In genomic region chr5:139724336-139725116, GRCm38 (mm10) we compare ENCODE assay signal across 9 mouse cellular contexts. TPM values are rescaled to one million over a fixed set of nuclear protein-coding genes. Genes with fewer than 3 reads are reported as not detected.
DNase-seq lines count a peak whose midpoint lies in the region; ATAC-seq lines count a peak whose summit lies in the region.
"Had no signal": no experiment of that assay in that cellular context is flagged by ENCODE, and none has a peak within 500 bp of the region (broad histone marks: within the 10 kb centered on the region; RNA-seq: fewer than 3 reads in every experiment).

No protein-coding gene starts in this region.

- ATAC-seq in kidney, embryonic 14.5 days (ENCODE audit: low FRiP score, low TSS enrichment) = peak; percentile 61
- ATAC-seq in heart, embryonic 11.5 days (replicated peaks; ENCODE audit: insufficient number of reproducible peaks, low FRiP score, low TSS enrichment) = no peak; the same call in 1 of the 2 replicates
- ATAC-seq: inflammation-experienced regulatory T-cells, adult 6 months had no signal

- H3K36me3 ChIP-seq in kidney, embryonic 14.5 days (ENCODE audit: control insufficient read depth, insufficient read depth, low read length) = no peaks in the 10 kb centered on the region
- H3K36me3 ChIP-seq in heart, embryonic 11.5 days (ENCODE audit: control insufficient read depth, insufficient read depth, low read length) = no peaks in the 10 kb centered on the region

- no peak overlapping the region; the same call in 1 of the 2 replicates for H3K27ac ChIP-seq in kidney, embryonic 14.5 days (ENCODE audit: low read depth, low read length)
- 0 out of 2 replicates have a peak overlapping the region, but pooled peaks have one; percentile 10 for H3K27ac ChIP-seq in heart, embryonic 11.5 days (ENCODE audit: low read depth, low read length)

- WGBS in kidney, embryonic 14.5 days = 31% methylated on average over 10 of the region's 10 CpGs
- 48% methylated on average over 10 of the region's 10 CpGs for WGBS in heart, embryonic 11.5 days (ENCODE audit: insufficient replicate concordance)

- H3K9ac ChIP-seq in kidney, embryonic 14.5 days (ENCODE audit: low read depth, low read length) = no peak overlapping the region
- no peak overlapping the region for H3K9ac ChIP-seq in heart, embryonic 11.5 days (ENCODE audit: low read depth, low read length)

- H3K9me3 ChIP-seq in kidney, embryonic 14.5 days (ENCODE audit: control insufficient read depth, low read length) = no peaks in the 10 kb centered on the region
- H3K9me3 ChIP-seq in heart, embryonic 11.5 days (replicated peaks; ENCODE audit: control insufficient read depth, low read length) = no peaks in the 10 kb centered on the region

- no peaks in the 10 kb centered on the region for H3K27me3 ChIP-seq in kidney, embryonic 14.5 days (ENCODE audit: control insufficient read depth, insufficient read depth, low read length)
- H3K27me3 ChIP-seq in heart, embryonic 11.5 days (ENCODE audit: control insufficient read depth, insufficient read depth, low read length) = no peaks in the 10 kb centered on the region

- H3K4me3 ChIP-seq in kidney, embryonic 14.5 days (ENCODE audit: low read length) = no peak overlapping the region
- H3K4me3 ChIP-seq in heart, embryonic 11.5 days (ENCODE audit: low read depth, low read length) = no peak overlapping the region

- H3K4me1 ChIP-seq in kidney, embryonic 14.5 days (ENCODE audit: control insufficient read depth, insufficient read depth, low read length) = peaks cover 10% of the 10 kb centered on the region
- H3K4me1 ChIP-seq in heart, embryonic 11.5 days (ENCODE audit: control insufficient read depth, insufficient read depth, low read length) = peaks cover 15% of the 10 kb centered on the region

- H3K4me2 ChIP-seq in kidney, embryonic 14.5 days (replicated peaks; ENCODE audit: low read depth, low read length) = 0 out of 2 replicates have a peak overlapping the region, but pooled peaks have one; percentile 1
- no peak overlapping the region for H3K4me2 ChIP-seq in heart, embryonic 11.5 days

- DNase-seq in adrenal gland, adult (ENCODE audit: inconsistent age in 2 of 2, low spot score in 1 of 2) = peak; percentile 22 to 61
- no peak for DNase-seq in adrenal gland, adult 18-20 months (ENCODE audit: low spot score in 2 of 2)
- DNase-seq in kidney, adult 9 months = no peak
- DNase-seq in mesoderm, embryonic 11.5 days (ENCODE audit: low read depth, low spot score) = peak; percentile 68
- no peak for DNase-seq in spleen, postnatal 10 days (ENCODE audit: low spot score in 2 of 2)
- no peak for DNase-seq in cerebellum, postnatal 25 days

RNA-seq across cellular contexts. Expression of gene Micall2, which starts 11.6 kb away (rescaled TPM):
- 1 to 10 TPM; 5.0 to 9.9 TPM for total RNA-seq in adrenal gland, adult 18-20 months (2021)
- polyA plus RNA-seq in kidney, embryonic 14.5 days (2014; fragmentation: Nextera tagmentation; extraction: Ambion mirVana) = 3.6 and 6.4 TPM in 2 replicates
- 2.4 and 3.8 TPM in 2 replicates for polyA plus RNA-seq in heart, embryonic 11.5 days (2014; fragmentation: Nextera tagmentation; extraction: Ambion mirVana)
- polyA plus RNA-seq: inflammation-experienced regulatory T-cells, adult 6 months had no signal

RNA-seq across cellular contexts. Expression of gene Ints1, which starts 50.9 kb away (rescaled TPM):
- 10 to 100 TPM; 47.8 to 53.5 TPM for total RNA-seq in adrenal gland, adult 18-20 months (2021)
- polyA plus RNA-seq in kidney, embryonic 14.5 days (2014; fragmentation: Nextera tagmentation; extraction: Ambion mirVana) = 32.2 and 40.7 TPM in 2 replicates
- 21.4 and 26.4 TPM in 2 replicates for polyA plus RNA-seq in heart, embryonic 11.5 days (2014; fragmentation: Nextera tagmentation; extraction: Ambion mirVana)

Comparison
In these comparisons a context has a peak if more than half of its experiments do, and no peak if none do; other contexts are left out.
1. DNase-seq: peak in adrenal gland, adult (2 of 2) and mesoderm, embryonic 11.5 days (single experiment); none in adrenal gland, adult 18-20 months (0 of 2), kidney, adult 9 months (single experiment), spleen, postnatal 10 days (0 of 2) and cerebellum, postnatal 25 days (0 of 2).